Mouse (Mus musculus): ENCODE results near the gene Mcat. TPM values are rescaled to one million over a fixed set of nuclear protein-coding genes. Genes with fewer than 3 reads are reported as not detected.
"Not testable (repeated sequence)": the region's sequence is repeated elsewhere in the genome, so short reads cannot be mapped to it uniquely, and the experiment has no call there.

The Mcat gene
- polyA plus RNA-seq, 1 experiment from 2014 or later: 36.3 TPM

GRCm38 (mm10) chr15:83515018-83515417 lies 48.6 kb downstream of the Mcat start:
- peaks cover 11% of the 10 kb centered on the region for H3K4me1 ChIP-seq (replicated peaks)
- no peak overlapping the region for H3K4me2 ChIP-seq
- no peaks in the 10 kb centered on the region for H3K36me3 ChIP-seq
- no peak overlapping the region for H3K27ac ChIP-seq (replicated peaks)
- peaks cover 8% of the 10 kb centered on the region for H3K27me3 ChIP-seq
- WGBS: 70% methylated on average over 5 of the region's 5 CpGs
- ATAC-seq (ENCODE audit: low read depth): no peak
- no peak overlapping the region for H3K9ac ChIP-seq
- H3K4me3 ChIP-seq: no peak overlapping the region
- H3K9me3 ChIP-seq: no peaks in the 10 kb centered on the region

DNA sequence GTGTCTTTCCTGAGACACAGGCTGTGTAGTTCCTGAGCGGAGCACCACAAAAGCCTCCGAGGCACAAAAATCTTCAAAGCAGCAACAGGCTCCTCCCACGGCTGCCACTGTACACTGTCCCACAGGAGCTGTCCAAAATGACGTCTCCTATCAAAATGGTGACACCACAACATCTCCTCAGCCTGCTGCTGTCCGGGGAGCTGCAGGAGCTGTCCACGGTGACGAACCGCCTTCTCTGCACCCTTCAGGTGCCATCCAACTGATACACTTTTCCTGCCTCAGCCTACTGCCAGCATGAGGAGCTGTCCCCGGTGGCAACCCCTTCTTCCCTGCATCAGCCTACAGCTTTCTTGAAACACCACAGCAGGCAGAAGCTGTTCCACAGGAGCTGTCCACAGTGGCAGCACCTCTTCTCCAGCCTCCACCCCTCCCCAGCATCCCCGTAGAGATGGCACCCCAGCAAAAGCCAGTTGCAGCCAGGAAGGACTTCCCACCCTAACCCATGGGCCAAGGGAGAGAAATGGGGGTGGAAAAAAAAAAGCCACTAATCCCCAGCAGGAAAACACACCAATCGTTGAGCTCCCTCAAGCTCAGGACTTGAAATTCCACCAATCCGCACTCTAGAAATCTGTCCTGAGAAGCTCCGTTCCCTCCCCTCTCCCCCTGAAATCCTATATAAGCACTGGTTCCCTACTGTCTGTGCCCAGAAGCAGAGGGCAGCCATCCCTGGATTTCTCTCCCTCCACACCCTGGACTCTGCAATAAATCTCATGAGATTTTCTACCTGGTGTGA lies 50.9 kb downstream of the Mcat start:
- Histone ChIP-seq H3K9ac (no peak overlapping the region), H3K9me3 (no peaks in the 10 kb centered on the region), H3K27me3 (peaks cover 3% of the 10 kb centered on the region; the same call in 1 of the 2 replicates), H3K4me1 (replicated peaks) (peaks cover 25% of the 10 kb centered on the region), H3K4me3 (no peak overlapping the region), H3K27ac (replicated peaks) (no peak overlapping the region), H3K36me3 (no peaks in the 10 kb centered on the region), H3K4me2 (no peak overlapping the region)
- ATAC-seq (ENCODE audit: low read depth): no peak
- WGBS: 80% methylated on average over 13 of the region's 13 CpGs

DNA sequence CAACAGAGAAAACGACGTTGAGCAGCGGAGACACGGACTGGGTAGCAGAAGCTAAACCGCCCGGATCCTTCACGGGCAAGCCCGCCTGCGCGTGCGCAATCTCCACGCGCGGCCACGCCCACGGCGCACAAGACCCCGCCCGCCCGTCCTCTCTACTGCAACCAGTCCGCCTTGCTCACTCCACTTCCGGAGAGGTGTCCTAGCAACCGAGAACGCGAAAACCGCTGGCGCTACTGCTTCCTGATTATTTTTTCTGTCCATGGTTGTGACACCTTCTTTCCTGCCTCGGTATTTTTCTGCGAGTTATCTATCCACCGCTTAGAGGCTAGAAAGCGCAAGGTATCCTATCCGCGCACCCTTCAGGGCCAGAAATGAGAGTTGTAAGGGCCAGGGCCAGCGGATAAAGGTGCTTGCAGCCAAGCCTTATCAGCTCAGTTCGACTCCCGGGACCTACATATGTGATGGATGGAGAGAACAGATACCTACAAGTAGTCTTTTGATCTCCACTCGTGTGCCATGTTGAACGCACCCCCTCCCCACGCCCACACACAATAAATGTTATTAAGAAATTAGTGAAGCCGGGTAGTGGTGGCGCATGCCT lies 52.7 kb downstream of the Mcat start, which contains the start of gene Ttll1:
Gene Ttll1, minus strand, starts transcription at position 89 of the 601 bp plus-strand sequence.
- peak within 1 kb of the TSS; percentile 94 for H3K27ac ChIP-seq (replicated peaks)
- H3K4me3 ChIP-seq: peak within 1 kb of the TSS; percentile 67
- peak within 1 kb of the TSS; percentile 68 for H3K4me2 ChIP-seq
- peaks cover 3% of the 10 kb centered on the region; the same call in 1 of the 2 replicates for H3K27me3 ChIP-seq
- WGBS: 13% methylated on average over 41 of the region's 41 CpGs
- peak within 1 kb of the TSS; percentile 85 for H3K9ac ChIP-seq
- ATAC-seq (ENCODE audit: low read depth): peak; percentile 96
- peaks cover 32% of the 10 kb centered on the region for H3K4me1 ChIP-seq (replicated peaks)
- H3K36me3 ChIP-seq: peaks cover 4% of the 10 kb centered on the region; the same call in 1 of the 2 replicates
- H3K9me3 ChIP-seq: no peaks in the 10 kb centered on the region

DNA sequence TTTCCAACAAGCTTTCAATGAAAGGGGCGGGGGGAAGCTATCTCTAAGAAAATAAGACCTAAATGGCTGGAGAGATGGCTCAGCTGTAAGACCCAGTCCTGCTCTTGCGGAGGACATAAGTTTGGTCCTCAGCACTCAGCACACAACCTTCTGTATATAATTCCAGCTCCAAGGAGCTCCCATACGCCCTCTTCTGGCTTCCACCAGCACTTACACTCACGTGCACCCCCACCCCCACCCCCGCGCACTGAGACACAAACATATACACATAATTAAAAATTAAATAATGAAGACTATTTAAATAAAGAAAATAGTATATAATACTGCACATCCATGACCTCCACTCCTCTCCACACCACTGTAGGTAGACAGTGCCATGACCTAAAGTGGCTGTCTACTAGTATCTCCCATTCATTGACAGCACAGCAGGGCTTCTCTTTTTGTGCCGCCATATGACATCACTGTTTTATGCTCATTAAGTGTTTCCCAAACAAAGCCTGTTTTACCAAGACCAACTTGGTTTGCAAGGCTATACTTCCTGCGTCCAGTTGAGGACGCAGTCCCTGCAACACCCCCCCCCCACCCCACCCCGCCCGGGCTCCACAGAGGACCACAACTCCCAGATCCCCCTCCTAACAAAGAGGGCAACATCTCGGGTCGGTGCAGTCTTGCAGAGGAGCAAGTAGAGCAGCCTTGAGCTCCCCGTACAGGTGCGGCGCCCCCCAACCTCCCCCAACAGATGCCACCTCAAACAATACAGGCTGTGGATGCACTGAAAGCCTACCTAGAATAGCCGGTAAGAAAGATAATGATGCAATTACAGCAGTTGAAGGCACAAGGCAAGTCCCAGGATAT lies 53.4 kb downstream of the Mcat start:
- H3K4me1 ChIP-seq (replicated peaks): peaks cover 32% of the 10 kb centered on the region
- H3K27ac ChIP-seq (replicated peaks): peak overlapping the region; percentile 94
- peaks cover 3% of the 10 kb centered on the region; the same call in 1 of the 2 replicates for H3K27me3 ChIP-seq
- peak overlapping the region; percentile 67 for H3K4me3 ChIP-seq
- peaks cover 12% of the 10 kb centered on the region for H3K36me3 ChIP-seq
- peak overlapping the region; percentile 85 for H3K9ac ChIP-seq
- 23% methylated on average over 17 of the region's 17 CpGs for WGBS
- no peaks in the 10 kb centered on the region for H3K9me3 ChIP-seq
- H3K4me2 ChIP-seq: peak overlapping the region; percentile 68
- peak; percentile 88 for ATAC-seq (ENCODE audit: low read depth)

- peaks cover 94% of the 10 kb centered on the region for H3K36me3 ChIP-seq
- not testable (repeated sequence) for H3K9ac ChIP-seq; H3K4me2 ChIP-seq; H3K9me3 ChIP-seq; H3K4me3 ChIP-seq; H3K27me3 ChIP-seq; ATAC-seq (ENCODE audit: low read depth); H3K4me1 ChIP-seq (replicated peaks); H3K27ac ChIP-seq (replicated peaks)
- 83% methylated on average over 6 of the region's 6 CpGs for WGBS
These were observed 62.1 kb downstream of the Mcat start for GRCm38 (mm10) chr15:83501483-83501882.

GRCm38 (mm10) chr15:83500352-83500751 lies 63.2 kb downstream of the Mcat start:
- H3K27me3 ChIP-seq: no peaks in the 10 kb centered on the region
- ATAC-seq (ENCODE audit: low read depth): no peak
- 61% methylated on average over 3 of the region's 3 CpGs for WGBS

GRCm38 (mm10) chr15:83499211-83499755 lies 64.3 kb downstream of the Mcat start:
- ATAC-seq (ENCODE audit: low read depth): no peak
- H3K4me3 ChIP-seq: no peak overlapping the region
- 93% methylated on average over 10 of the region's 10 CpGs for WGBS

More at GRCm38 (mm10) chr15:83500352-83500751, 63.2 kb downstream of the Mcat start:
- Histone ChIP-seq H3K4me1 (replicated peaks) (no peaks in the 10 kb centered on the region), H3K9me3 (no peaks in the 10 kb centered on the region), H3K9ac (no peak overlapping the region), H3K4me2 (no peak overlapping the region), H3K36me3 (peaks cover 95% of the 10 kb centered on the region), H3K27ac (replicated peaks) (no peak overlapping the region), H3K4me3 (no peak overlapping the region)

DNA sequence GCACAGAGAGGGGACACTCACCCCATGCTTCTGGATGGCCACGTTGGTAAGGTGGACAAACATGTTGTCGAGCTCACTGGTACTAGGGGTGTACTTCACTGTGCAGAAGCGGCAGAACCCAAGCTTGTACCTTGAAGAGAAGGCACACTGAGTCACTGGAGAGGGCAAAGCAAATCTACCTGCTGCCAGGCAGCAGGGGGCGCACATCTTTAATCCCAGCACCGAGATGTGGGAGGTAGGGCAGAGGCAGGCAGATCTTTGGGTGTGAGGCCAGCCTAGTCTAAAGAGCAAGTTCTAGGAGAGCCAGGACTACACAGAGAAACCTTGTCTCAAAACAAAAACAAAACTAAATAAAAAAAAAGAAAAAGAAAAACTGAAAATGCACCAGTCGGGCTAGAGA lies 66.3 kb downstream of the Mcat start:
- H3K27me3 ChIP-seq: no peaks in the 10 kb centered on the region
- no peak overlapping the region for H3K9ac ChIP-seq
- no peak overlapping the region for H3K27ac ChIP-seq (replicated peaks)
- no peak overlapping the region for H3K4me2 ChIP-seq
- H3K9me3 ChIP-seq: no peaks in the 10 kb centered on the region
- peaks cover 98% of the 10 kb centered on the region for H3K36me3 ChIP-seq
- ATAC-seq (ENCODE audit: low read depth): no peak
- H3K4me3 ChIP-seq: no peak overlapping the region
- 90% methylated on average over 6 of the region's 6 CpGs for WGBS
- no peaks in the 10 kb centered on the region for H3K4me1 ChIP-seq (replicated peaks)

More at GRCm38 (mm10) chr15:83499211-83499755, 64.3 kb downstream of the Mcat start:
- H3K9ac ChIP-seq: no peak overlapping the region
- H3K9me3 ChIP-seq: no peaks in the 10 kb centered on the region
- no peak overlapping the region for H3K27ac ChIP-seq (replicated peaks)
- H3K4me1 ChIP-seq (replicated peaks): no peaks in the 10 kb centered on the region
- no peaks in the 10 kb centered on the region for H3K27me3 ChIP-seq
- H3K4me2 ChIP-seq: no peak overlapping the region
- peaks cover 96% of the 10 kb centered on the region for H3K36me3 ChIP-seq

Small RNAs within 50 kb of the gene (microRNA-seq; reads per million reads assigned to microRNA genes)
- not detected for gene Gm24575

Other genes with a start within 250 kb of the Mcat start
- 39.6 and 43.5 TPM in 2 replicates for gene Arfgap3, start 213.5 kb downstream of the Mcat start, polyA plus RNA-seq (2015; fragmentation: Nextera tagmentation; extraction: Ambion mirVana)
- gene Pacsin2, start 99.2 kb downstream of the Mcat start, polyA plus RNA-seq (2015; fragmentation: Nextera tagmentation; extraction: Ambion mirVana): 29.6 and 32.2 TPM in 2 replicates
- gene Ttll1, start 52.9 kb downstream of the Mcat start, polyA plus RNA-seq (2015; fragmentation: Nextera tagmentation; extraction: Ambion mirVana): 107 and 108 TPM in 2 replicates
- gene Bik, start 36.9 kb downstream of the Mcat start, polyA plus RNA-seq (2015; fragmentation: Nextera tagmentation; extraction: Ambion mirVana): 1.2 and 1.5 TPM in 2 replicates
- 13.1 and 13.4 TPM in 2 replicates for gene Tspo, start 195 bp downstream of the Mcat start, polyA plus RNA-seq (2015; fragmentation: Nextera tagmentation; extraction: Ambion mirVana)
- gene Ttll12, start 31.4 kb upstream of the Mcat start, polyA plus RNA-seq (2015; fragmentation: Nextera tagmentation; extraction: Ambion mirVana): 37.3 and 42.0 TPM in 2 replicates
- 18.1 and 19.2 TPM in 2 replicates for gene Scube1, start 161.2 kb upstream of the Mcat start, polyA plus RNA-seq (2015; fragmentation: Nextera tagmentation; extraction: Ambion mirVana)
- gene Mpped1, start 215.7 kb upstream of the Mcat start, polyA plus RNA-seq (2015; fragmentation: Nextera tagmentation; extraction: Ambion mirVana): 13.3 and 16.7 TPM in 2 replicates

All from neural tube, embryonic 13.5 days (tissue).